Comparison of ENCODE assay signal across 8 mouse cellular contexts in genomic region chr6:128584070-128584660, GRCm38 (mm10). TPM values are rescaled to one million over a fixed set of nuclear protein-coding genes. Genes with fewer than 3 reads are reported as not detected.
DNase-seq lines count a peak whose midpoint lies in the region; ATAC-seq lines count a peak whose summit lies in the region.

No protein-coding gene starts in this region.

- H3K9me3 ChIP-seq in hindbrain, embryonic 11.5 days (ENCODE audit: control insufficient read depth, low read length) = no peaks in the 10 kb centered on the region
- H3K9me3 ChIP-seq in hindbrain, embryonic 16.5 days (ENCODE audit: control insufficient read depth, low read length) = no peaks in the 10 kb centered on the region
- no peaks in the 10 kb centered on the region for H3K9me3 ChIP-seq in intestine, embryonic 15.5 days

- H3K4me1 ChIP-seq in hindbrain, embryonic 11.5 days (replicated peaks; ENCODE audit: control insufficient read depth, insufficient read depth, low read length) = no peaks in the 10 kb centered on the region
- no peaks in the 10 kb centered on the region for H3K4me1 ChIP-seq in hindbrain, embryonic 16.5 days (ENCODE audit: control insufficient read depth, insufficient read depth, low read depth, low read length)
- H3K4me1 ChIP-seq in intestine, embryonic 15.5 days (replicated peaks) = 0 out of 2 replicates have a peak, but pooled peaks cover 2% of the 10 kb centered on the region

- WGBS in hindbrain, embryonic 11.5 days = 29% methylated on average over 10 of the region's 10 CpGs
- 30% methylated on average over 10 of the region's 10 CpGs for WGBS in hindbrain, embryonic 16.5 days
- WGBS in intestine, embryonic 15.5 days = 24% methylated on average over 10 of the region's 10 CpGs

- no peaks in the 10 kb centered on the region for H3K27me3 ChIP-seq in hindbrain, embryonic 11.5 days (ENCODE audit: control insufficient read depth, insufficient read depth, low read length)
- no peaks in the 10 kb centered on the region for H3K27me3 ChIP-seq in hindbrain, embryonic 16.5 days (replicated peaks; ENCODE audit: control insufficient read depth, insufficient read depth, low read length)
- no peaks in the 10 kb centered on the region for H3K27me3 ChIP-seq in intestine, embryonic 15.5 days (replicated peaks)

- DNase-seq in hindbrain, embryonic 11.5 days (ENCODE audit: low spot score) = peak; percentile 74
- peak; percentile 74 for DNase-seq in embryo, embryonic 10 days (ENCODE audit: low spot score)
- no peak for DNase-seq in urinary bladder, postnatal 36 days (ENCODE audit: low spot score in 2 of 2)
- DNase-seq in right cerebral cortex, postnatal 14 days = no peak

- no peak overlapping the region for H3K4me2 ChIP-seq in hindbrain, embryonic 11.5 days (replicated peaks; ENCODE audit: low read depth, low read length)
- no peak overlapping the region for H3K4me2 ChIP-seq in hindbrain, embryonic 16.5 days (ENCODE audit: low read length)
- H3K4me2 ChIP-seq in intestine, embryonic 15.5 days (replicated peaks) = no peak overlapping the region

- ATAC-seq in hindbrain, embryonic 11.5 days (ENCODE audit: low FRiP score) = peak; percentile 67
- no peak for ATAC-seq in hindbrain, embryonic 16.5 days
- peak; percentile 65; the same call in 1 of the 2 replicates for ATAC-seq in intestine, embryonic 15.5 days
- peak; percentile 57; the same call in 1 of the 2 replicates for ATAC-seq in megakaryocyte-erythroid progenitor cell, adult 5-6 weeks (replicated peaks; ENCODE audit: low FRiP score, low TSS enrichment, poor library complexity, severe bottlenecking)
- no peak for ATAC-seq in activated CD4-positive, CD25-positive, alpha-beta regulatory T cell, adult 4 months

- no peak overlapping the region for H3K9ac ChIP-seq in hindbrain, embryonic 11.5 days (ENCODE audit: low read depth, low read length)
- H3K9ac ChIP-seq in hindbrain, embryonic 16.5 days (ENCODE audit: low read depth, low read length) = no peak overlapping the region
- no peak overlapping the region for H3K9ac ChIP-seq in intestine, embryonic 15.5 days

- H3K27ac ChIP-seq in hindbrain, embryonic 11.5 days (ENCODE audit: low read depth, low read length) = no peak overlapping the region
- no peak overlapping the region for H3K27ac ChIP-seq in hindbrain, embryonic 16.5 days (ENCODE audit: low read depth, low read length)
- no peak overlapping the region for H3K27ac ChIP-seq in intestine, embryonic 15.5 days

- H3K36me3 ChIP-seq in hindbrain, embryonic 11.5 days (ENCODE audit: control insufficient read depth, insufficient read depth, low read length) = no peaks in the 10 kb centered on the region
- H3K36me3 ChIP-seq in hindbrain, embryonic 16.5 days (ENCODE audit: control insufficient read depth, insufficient read depth, low read length) = no peaks in the 10 kb centered on the region
- no peaks in the 10 kb centered on the region for H3K36me3 ChIP-seq in intestine, embryonic 15.5 days

- H3K4me3 ChIP-seq in hindbrain, embryonic 11.5 days (ENCODE audit: low read depth, low read length) = no peak overlapping the region
- H3K4me3 ChIP-seq in hindbrain, embryonic 16.5 days (ENCODE audit: low read length) = no peak overlapping the region
- no peak overlapping the region for H3K4me3 ChIP-seq in intestine, embryonic 15.5 days (replicated peaks)

RNA-seq across cellular contexts. Expression of gene A2ml1, which starts 2.8 kb away (rescaled TPM):
- not detected in 2 replicates for polyA plus RNA-seq in hindbrain, embryonic 11.5 days (2014; fragmentation: Nextera tagmentation; extraction: Ambion mirVana)
- polyA plus RNA-seq in hindbrain, embryonic 16.5 days (2015; fragmentation: Nextera tagmentation; extraction: Ambion mirVana) = 4.7 and 5.6 TPM in 2 replicates
- polyA plus RNA-seq in intestine, embryonic 15.5 days (2015; fragmentation: Nextera tagmentation; extraction: Ambion mirVana) = 2.7 and 3.6 TPM in 2 replicates
- total RNA-seq in megakaryocyte-erythroid progenitor cell, adult 5-6 weeks (2014; fragmentation: Nextera tagmentation) = not detected in 2 replicates
- total RNA-seq in megakaryocyte-erythroid progenitor cell, adult 5-6 weeks (2017) = not detected in 2 replicates
- polyA plus RNA-seq in activated CD4-positive, CD25-positive, alpha-beta regulatory T cell, adult 4 months (2017; shearing (Covaris generic)) = under 1 TPM in 1 of 2 experiments, not detected in 1; 0.45 TPM

RNA-seq across cellular contexts. Expression of gene Klrb1a, which starts 39.2 kb away (rescaled TPM):
- polyA plus RNA-seq in hindbrain, embryonic 11.5 days (2014; fragmentation: Nextera tagmentation; extraction: Ambion mirVana) = not detected in 2 replicates
- polyA plus RNA-seq in hindbrain, embryonic 16.5 days (2015; fragmentation: Nextera tagmentation; extraction: Ambion mirVana) = not detected in 2 replicates
- not detected in 2 replicates for polyA plus RNA-seq in intestine, embryonic 15.5 days (2015; fragmentation: Nextera tagmentation; extraction: Ambion mirVana)
- 7.4 TPM in 1 of 2 replicates, not detected in the other for total RNA-seq in megakaryocyte-erythroid progenitor cell, adult 5-6 weeks (2014; fragmentation: Nextera tagmentation)
- total RNA-seq in megakaryocyte-erythroid progenitor cell, adult 5-6 weeks (2017) = 2.0 TPM in 1 of 2 replicates, not detected in the other
- under 1 TPM in 1 of 2 experiments, not detected in 1; 0.60 TPM for polyA plus RNA-seq in activated CD4-positive, CD25-positive, alpha-beta regulatory T cell, adult 4 months (2017; shearing (Covaris generic))

RNA-seq across cellular contexts. Expression of gene Pzp, which starts 57.6 kb away (rescaled TPM):
- not detected in 2 replicates for polyA plus RNA-seq in hindbrain, embryonic 11.5 days (2014; fragmentation: Nextera tagmentation; extraction: Ambion mirVana)
- polyA plus RNA-seq in hindbrain, embryonic 16.5 days (2015; fragmentation: Nextera tagmentation; extraction: Ambion mirVana) = 0.10 and 0.34 TPM in 2 replicates
- 2.0 and 3.8 TPM in 2 replicates for polyA plus RNA-seq in intestine, embryonic 15.5 days (2015; fragmentation: Nextera tagmentation; extraction: Ambion mirVana)
- not detected in 2 replicates for total RNA-seq in megakaryocyte-erythroid progenitor cell, adult 5-6 weeks (2014; fragmentation: Nextera tagmentation)
- not detected in 2 replicates for total RNA-seq in megakaryocyte-erythroid progenitor cell, adult 5-6 weeks (2017)
- polyA plus RNA-seq in activated CD4-positive, CD25-positive, alpha-beta regulatory T cell, adult 4 months (2017; shearing (Covaris generic)) = under 1 TPM in 1 of 2 experiments, not detected in 1; 0.24 TPM

Comparison
In these comparisons a context has a peak if more than half of its experiments do, and no peak if none do; other contexts are left out.
1. ATAC-seq: peak in hindbrain, embryonic 11.5 days (single experiment), intestine, embryonic 15.5 days (single experiment) and megakaryocyte-erythroid progenitor cell, adult 5-6 weeks (single experiment); none in hindbrain, embryonic 16.5 days (single experiment) and activated CD4-positive, CD25-positive, alpha-beta regulatory T cell, adult 4 months (single experiment).
2. DNase-seq: peak in hindbrain, embryonic 11.5 days (single experiment) and embryo, embryonic 10 days (single experiment); none in urinary bladder, postnatal 36 days (0 of 2) and right cerebral cortex, postnatal 14 days (single experiment).